Mouse (Mus musculus) c-Kit-positive CD71-positive TER-119-positive erythroid progenitor cells, embryonic 14.5 days (primary cell): ENCODE results near the gene Tmem119.
"Not testable (repeated sequence)": the region's sequence is repeated elsewhere in the genome, so short reads cannot be mapped to it uniquely, and the experiment has no call there.

ENCODE experiments used
- DNase-seq: peaks from one replicate; pipeline ENCODE4 v3.0.0-alpha.2; 2013; ENCODE audit warnings: low spot score

Tmem119 gene

DNA sequence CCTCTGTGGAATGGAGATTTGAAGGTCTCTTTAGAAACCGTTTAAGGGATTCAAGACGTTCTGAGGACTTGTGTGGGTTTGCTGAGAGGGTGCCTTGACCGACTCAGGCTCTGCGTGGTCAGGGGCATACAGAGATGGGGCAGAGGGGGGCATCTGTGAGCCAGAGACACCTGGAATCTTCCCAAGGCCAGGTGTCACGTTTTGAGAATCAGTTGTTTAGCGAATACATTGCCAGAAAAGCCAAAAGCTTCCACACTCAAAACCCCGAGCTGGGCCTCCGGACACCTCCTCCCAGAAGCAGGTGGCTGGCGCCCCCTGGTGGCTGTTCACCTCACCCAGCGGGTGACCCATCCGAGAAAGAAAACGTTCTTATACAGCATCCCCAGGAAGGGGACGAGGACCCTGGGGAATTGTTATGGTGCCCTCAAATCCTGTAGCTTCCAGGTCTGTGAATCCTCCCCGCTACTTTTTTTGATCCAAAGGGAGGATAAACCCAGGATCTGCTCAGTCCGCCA lies 15.4 kb upstream of the Tmem119 start:
- DNase-seq, result peak; percentile 73

DNA sequence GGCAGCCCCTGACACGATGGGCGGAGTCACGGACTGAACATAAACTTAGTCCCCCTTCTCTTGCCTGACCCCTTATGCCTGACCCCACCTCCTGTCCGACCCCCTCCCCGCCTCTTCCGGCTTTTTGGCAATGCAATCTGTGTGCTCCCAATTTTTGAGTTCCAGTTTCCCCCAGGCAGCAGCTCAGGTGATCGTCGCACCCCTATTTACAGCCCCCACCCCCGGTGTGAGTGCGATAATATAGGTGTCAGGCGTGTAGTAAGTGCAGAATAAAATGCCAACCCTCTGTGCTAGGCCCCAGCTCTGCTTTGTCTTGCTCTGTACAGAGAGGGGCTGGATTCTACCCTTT lies 14.7 kb upstream of the Tmem119 start:
- no peak for DNase-seq

DNA sequence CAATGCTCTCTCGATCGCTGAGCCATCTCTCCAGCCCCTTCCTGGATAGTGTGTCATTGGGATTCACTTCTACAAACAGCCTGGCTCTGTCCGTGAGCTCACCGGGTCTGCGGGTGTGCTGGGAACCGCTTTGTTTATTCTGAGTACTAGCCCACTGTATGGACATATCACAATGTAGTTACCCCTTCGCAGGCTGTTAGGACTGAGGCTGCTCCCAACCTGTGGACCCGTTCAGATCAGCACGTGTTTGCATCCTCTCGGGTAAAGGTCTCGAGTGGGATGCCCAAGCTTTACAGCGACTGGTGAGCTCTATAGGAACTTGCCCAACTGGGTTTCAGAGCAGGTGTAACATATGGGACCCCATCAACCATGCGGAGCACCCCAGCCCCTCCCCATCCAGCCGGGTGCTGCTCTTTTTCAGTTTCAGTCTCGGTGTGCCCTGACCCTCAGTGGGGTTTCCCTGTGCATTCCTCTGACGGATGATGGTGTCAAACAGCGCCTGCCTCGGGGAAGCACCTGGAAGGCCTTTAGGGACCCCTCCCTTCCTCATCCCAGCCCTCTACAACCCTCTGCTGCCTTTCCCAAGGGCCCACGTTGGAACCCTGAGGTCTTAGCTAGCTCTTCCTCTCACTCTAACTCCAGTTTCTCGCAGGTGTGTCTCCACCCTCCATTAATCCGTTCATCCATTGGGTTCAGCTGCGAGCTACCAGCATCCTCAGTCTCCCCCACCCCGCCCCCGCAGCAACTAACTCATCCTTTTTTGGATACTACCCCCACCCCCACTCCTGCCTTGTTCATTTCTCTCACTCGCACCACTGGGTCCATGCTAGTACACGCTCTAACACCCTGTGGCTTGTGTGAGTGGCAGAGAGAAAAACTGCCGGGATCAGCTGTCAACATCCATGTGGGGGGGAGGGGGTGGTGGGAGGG lies 14.1 kb upstream of the Tmem119 start:
- no peak for DNase-seq

DNA sequence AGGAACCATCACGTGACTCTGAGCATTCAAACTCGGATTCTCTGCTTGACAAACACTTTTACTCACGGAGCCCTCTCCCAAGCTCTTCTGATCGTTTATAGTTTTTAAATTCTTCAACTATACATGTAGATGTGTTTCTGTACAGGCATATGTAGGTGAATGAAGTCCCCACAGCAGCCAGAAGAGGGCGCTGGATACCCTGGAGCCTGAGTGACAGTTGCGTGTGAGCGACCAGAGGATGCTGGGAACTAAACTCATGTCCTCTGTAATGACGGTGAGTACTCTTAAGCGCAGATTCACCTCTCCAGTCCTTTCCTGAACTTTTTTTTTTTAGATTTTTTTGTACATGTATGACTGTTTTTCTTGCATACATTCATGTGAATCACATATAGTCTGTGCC lies 13.3 kb upstream of the Tmem119 start:
- DNase-seq, result peak; percentile 25

DNA sequence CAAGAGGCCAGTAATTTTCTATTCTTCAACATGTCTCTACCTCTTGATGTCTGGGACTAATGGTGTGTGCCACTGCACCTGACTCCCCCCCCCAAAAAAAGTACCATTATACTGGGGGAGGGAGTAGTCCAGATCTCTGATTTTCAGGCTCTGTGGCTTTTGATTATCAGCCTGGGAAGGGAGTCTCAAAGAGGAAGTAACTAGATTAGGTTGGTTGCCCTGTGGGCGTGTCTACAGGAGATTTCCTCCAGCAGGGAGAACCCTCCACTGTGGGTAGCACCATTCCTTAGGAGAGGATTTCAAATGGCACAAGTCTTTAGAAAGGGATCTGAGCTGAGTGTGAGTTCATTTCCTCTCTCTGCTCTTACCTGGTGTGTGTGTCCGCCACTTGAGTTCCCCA lies 12.3 kb upstream of the Tmem119 start:
- no peak for DNase-seq

DNA sequence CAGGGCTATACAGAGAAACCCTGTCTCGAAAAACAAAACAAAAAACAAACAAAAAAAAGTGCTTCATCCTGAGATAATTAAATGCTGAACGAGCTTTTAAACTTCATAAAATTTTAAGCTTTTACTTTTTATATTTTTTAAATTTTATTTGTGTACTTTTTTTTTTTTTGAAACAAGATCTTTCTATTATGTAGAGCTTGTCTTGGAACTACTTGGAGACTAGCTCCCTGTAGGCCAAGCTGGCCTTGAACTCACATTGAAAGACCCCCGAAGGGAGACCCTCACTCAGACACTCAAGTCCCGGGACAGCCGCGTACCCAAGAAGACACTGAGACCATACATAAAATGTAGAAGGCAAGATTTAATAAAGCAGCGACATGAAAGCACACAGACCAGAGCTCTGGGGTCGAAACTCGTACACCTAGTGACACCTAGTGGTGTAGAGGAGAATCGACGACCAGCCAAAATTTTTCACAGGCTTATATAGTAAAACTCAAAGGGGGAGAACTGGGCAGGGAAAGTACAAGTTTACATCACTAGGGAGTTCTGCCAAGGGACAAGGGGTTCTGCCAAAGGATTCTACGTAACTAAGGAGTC lies 11.6 kb upstream of the Tmem119 start:
- DNase-seq, result not testable (repeated sequence)

DNA sequence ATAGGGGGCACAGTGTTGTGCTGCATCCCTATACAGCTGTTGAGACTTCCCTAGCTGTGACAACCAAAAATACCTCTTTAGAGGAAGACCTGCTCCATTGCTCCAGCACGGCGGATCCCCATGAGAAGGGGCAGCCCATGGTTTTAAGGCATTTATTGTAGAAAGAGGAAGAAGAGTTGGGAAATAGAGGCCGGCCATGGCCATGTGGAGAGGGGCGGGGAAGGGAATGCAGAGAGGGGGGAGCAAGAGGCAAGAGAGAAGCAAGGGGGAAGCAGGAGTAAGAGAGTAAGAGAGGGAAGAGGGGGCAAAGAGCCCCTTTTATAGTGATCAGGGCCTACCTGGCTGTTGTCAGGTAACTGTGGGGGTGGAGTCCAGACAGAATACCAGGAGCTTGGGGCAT lies 9.8 kb upstream of the Tmem119 start:
- DNase-seq, result no peak

DNA sequence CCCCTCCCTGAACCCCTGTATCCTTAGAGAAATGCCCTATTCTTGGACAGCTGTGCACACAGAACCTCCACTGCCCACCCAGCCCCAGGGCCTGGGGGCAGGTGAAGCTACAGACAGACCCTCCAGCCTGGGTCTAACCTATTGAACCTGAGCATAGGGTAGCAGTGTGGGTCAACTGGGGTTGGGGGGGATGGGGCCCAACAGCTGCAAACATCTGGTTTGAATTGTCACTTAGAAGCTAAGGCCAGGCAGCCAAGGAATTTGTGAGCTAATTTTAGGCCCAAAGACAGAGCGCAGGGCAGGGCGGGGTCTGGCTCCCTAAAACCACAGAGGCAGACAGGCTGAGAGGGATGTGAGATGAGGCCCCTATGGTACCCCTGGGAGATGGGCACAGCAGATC lies 7.9 kb upstream of the Tmem119 start:
- DNase-seq, result no peak

DNA sequence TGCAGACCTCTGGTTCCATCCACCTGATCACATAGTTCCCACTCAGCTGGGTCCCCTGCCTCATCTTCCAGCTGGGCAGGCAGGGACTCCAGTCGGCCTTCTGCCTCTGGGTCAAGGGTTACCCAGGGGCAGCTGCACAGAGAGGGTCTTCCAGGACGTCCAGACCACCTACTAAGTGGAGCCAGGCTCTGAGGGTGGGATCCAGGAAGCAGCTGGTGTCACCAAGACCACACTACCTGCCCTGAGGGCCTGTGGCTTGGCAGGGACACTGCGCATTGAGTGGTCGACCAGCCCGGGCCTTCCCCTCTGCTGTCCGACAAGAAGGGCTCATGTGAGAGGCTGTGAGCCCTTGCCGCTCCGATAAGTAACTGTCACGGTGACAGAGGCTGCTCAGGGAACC lies 7.4 kb upstream of the Tmem119 start:
- DNase-seq, result no peak

DNA sequence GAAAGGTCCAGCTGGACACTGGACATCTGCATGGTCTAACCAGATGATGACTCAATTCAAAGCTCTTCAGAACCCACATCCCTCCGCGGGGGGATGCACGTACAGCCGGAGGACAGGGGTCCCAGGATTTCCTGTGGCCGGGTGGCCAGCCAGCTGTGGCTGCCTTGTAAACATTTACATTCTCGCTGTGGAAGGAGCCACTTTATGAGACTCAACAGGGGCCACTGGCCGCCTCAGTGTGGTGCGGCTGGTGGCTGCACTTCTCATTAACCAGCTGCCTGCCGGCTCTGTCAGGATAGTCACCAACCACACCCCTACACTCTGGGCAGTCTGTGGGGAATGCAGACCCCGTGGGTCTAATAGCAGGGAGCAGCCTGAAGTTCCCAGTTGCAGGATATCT lies 6.1 kb upstream of the Tmem119 start:
- DNase-seq, result no peak

DNA sequence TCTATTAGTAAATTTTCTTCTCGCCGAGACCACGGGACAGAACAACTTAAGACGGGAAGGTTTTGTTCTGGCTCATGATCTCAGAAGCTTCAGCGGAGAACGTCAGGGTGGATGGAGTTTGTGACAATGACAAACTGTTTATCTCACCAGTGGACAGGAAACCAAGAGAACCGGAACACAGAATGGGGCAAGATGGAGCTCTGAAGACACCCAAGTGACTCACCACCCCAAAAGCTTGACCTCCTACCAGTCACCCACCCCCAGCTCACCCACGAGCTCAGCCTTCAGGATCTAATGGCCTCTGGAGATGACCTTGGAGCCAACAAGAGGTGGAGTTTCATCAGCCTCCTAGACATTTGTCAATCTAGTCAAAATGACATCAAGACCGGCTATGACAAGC lies 5.0 kb upstream of the Tmem119 start:
- no peak for DNase-seq

DNA sequence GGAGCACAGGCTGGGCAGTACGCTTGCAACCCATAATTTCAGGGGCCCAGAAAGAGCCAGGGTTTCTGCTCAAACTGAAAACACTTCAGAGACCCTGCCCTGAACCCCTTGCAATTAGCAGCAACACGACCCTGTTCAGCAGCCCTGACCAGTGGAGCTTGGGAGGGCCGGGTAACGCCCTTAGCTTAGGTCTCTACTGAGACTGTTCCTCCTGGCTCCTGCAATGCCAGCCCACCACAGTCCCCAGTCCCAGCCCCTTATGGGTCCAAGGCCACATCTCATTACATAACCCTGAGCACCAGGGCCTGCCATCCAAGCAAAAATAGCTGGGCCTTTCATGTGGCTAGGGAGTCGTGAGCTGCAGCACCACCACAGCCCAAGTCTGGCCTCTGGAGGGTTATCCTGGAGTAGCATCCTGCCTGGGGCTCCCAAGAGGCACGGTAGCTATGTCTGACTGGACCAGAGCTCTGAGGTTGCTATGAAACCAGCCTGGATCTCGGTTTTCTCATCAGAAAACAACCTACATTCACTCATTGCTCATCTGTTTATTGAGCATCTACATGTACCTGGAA lies 4.2 kb upstream of the Tmem119 start:
- DNase-seq, result no peak

DNA sequence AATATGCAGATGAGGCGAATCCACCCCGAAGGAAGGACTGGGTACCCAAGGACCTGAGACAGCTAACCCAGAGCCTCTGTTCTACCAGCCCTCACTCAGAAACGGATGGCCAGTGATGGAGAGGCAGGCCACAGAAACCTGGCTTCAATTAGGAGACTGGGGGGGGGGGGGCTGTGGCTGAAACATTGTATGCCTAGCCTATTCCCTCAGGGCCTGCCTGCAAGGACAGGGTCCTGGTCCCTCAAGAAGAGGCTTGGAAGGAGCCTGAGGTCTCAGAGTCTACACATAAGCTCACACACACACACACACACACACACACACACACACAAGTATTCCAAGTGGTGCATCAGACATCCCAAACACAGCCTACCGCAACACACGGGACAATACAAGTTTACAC lies 625 bp downstream of the Tmem119 start:
- no peak for DNase-seq

DNA sequence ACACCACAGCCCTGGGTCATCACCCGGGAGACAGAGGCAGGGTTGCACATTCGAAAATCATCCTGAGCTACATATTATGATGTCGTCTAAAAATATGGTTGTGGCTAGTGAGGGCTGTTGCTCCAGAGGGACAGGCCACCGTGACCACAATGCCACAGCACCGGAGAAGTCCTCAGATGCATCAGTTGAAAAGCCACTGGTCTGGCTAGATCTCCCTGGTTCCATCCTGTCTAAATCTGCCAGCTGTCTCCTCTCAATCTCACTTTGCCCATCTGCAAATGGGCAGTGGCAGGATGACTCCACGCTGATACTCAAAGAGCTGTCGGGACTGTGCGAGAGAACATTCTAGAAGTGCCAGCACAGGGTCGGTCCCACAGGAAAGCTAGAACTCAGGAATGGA lies 1.8 kb downstream of the Tmem119 start:
- no peak for DNase-seq

DNA sequence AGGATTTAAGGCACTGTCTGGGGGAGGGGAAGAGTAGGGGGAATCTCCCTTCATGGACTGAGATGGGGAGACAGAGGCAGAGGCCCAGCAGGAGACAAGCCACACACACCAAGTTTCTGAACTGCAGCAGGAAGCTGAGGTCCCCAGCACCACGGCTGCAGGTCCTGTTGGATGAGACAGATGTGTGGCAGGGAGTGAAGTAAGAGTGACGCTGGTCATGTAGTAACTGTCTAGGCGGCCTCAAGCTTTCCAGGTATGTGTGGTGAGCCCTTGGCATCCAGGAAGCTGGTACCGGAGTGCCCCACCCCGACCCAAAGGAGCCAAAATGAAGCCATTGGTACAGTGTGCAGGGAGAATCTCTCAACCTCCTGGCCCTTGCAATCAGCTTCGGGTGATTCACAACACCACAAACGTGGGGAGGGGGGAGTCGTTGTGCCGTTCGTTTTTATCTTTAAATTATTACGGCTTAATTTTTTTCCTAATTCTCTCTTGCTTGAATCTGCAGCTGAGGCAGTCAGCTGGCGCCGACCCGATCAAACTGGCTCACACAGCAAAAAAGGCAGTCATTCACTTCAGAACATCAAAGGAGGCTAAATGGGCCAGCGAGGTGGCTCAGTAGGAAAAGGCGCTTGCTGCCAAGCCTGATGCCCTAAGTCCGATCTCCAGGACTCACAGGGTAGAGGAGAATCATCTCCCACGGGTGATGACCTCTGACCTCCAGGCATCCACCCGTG lies 3.0 kb downstream of the Tmem119 start:
- no peak for DNase-seq

DNA sequence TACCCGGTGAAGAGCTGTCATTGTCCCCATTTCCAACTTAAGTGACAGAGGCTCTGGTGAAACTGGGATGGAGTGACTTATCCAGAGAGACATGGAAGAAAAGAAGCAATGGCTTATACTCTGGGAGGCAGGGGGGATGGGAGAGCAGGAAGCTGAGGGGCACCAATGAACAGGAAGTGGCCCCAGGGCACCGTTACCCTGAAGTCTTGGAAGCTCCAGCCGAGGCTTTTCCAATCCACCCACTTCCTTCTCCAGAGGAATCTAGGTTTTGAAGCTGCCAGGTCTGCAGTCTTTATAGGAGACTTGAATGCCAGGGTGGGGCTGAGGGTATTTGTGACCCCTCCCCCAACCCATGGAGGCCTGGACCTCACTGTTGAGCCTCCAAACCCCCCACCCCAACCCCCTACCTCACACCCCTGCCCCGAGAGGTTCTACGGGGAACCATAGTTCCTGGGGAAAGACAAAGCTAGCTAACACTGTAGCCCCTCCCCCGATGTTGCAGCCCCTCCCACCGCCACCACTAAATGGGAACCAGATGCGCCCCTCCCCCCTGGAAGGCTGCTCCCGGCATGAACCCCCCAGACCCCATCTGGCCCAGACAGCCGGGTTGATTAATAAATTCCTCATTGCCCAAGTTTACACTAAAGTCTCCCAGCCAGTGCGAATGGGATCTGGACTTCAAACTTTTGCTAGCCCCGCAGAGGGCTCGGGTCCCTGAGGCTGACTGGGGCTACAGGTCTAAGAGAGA lies 3.7 kb downstream of the Tmem119 start:
- DNase-seq, result no peak

DNA sequence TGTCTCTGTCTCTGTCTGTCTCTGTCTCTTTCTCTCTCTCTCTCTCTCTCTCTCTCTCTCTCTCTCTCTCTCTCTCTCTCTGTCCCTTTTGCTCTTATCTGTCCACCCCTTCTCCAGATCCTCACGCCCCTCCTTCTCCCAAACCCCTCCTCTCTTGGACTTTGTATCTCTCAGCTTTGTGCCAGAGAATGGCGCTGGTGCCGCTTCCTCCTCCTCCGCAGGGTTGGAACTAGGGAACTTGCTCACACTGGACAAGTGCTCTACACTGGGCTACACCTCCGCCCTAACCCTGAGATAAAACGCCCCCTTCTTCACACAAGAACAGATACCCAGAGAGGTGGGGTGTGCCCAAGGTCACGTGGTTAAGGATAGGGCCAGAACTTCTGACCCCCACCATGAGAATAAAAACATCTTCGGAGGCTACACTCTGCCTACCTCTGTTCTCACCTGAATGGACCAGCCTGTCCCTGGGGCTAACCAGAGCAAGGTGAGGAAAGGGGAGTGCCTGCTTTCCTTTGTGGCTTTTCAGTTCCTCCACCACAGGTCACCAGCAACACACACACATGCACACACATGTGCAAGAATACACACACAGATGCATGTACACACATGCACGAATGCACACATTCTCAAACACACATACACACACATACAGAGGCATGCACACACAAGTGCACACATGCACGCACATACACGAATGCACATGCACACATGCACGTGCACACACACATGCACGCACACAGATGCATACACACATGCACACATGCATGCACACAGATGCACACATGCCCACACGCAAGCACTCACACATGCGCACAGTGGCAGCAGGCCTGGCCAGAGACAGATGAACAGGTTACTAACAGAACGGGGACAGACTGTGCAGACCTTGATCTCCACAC lies 8.9 kb downstream of the Tmem119 start:
- no peak for DNase-seq

DNA sequence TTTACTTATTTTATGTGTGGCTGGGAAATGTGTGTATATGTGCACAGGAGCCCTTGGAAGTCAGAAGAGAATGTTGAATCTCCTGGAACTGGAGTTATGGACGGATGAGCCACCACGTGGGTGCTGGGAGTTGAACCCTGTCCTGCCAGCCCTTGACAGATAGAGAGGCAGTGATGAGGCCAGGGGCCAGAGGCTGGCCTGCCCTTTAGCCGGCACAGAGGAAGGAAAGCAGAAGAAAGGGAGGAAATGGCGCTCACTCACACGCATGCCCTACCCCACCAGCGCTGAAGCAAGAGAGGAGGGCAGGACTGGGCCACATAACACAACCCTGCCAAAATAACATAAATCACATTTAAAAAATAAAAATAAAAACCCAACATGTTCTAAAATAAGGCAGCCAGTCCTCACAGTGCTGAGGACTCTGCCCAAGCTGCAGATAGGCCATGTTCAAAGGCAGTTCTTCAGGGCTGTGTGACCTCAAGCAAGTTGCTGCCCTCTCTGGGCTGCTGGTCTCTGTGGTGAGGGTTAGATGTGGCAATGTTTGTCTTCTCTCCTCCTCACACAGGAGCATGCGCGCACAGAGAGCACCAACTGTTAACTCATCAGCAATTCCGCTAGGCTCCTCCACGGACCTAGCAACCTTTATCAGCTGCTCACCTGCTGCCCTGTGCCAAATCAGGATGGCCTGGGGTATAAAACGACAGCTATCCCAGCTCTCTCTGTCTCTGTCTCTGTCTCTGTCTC lies 9.7 kb downstream of the Tmem119 start:
- no peak for DNase-seq

DNA sequence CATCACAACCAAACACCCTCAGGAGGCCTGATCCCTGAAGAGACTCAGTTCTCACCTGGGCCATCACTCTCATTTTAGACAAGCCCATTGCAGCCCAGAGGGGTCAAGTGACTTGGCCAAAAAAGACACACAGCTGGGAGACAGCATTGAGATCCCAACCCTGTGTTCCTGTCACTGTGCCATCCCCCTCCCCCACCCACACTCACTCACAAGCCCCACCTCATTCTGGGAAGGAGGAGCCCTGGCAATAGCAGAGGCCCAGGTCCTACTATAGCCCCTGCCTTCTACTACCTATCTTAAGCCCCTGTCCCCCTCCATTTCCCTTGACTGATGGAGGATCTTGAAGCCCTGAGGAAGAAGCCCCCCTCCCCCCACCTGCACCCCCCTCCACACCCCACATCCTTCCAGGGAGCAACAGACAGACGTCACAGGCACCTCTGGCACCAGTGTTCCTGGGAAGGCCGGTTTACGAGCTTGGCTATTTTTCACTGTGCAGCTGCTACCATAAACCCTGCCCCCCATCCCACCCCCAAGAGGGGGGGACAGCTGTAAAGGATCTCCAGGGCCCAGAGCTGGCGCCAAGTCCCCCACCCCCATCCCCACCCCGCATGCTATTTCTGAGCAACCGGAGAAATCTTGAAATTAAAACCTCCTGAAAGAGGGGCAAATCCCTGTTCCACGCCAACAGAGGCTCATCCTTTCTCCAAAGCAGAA lies 11.1 kb downstream of the Tmem119 start:
- no peak for DNase-seq
